Mouse (Mus musculus) urinary bladder, postnatal 14 days (tissue): Measurements from ENCODE around the gene Astn2.

Experiments used
- DNase-seq: peaks from one replicate; pipeline ENCODE4 v3.0.0; 2021; ENCODE audit warnings: low spot score

Gene Astn2

DNA sequence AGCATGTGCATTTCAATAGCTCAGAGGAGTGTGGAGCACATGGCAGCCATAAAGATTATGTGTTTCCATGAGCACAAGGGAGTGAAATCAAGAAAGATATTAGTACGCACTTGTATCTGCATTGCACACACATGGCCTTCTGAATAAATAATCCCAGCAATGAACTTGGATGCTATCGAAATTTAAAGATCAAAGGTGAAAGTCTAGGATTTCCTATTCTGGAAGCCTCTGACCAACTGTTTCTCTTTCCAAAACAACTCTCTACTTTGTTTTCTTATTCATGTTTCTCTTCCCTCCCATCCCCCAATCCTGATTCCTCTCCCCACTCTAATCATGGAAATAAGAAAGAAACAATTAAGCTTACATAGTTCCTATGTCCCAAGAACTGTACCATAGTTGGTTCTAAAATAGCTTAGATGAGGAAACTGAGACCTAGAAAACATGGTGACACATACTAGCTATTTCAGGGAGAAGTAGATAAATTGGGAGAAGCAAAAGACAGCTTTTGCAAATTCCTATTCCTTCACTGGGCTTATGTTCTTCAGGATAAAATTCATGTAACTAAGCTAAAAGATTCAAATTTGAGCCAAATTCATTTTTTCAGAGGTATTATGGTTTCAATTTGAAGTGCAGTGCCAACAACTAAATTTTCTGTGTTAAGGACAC is 872.2 kb downstream of the Astn2 start:
- DNase-seq: no peak

GRCm38 (mm10) chr4:65531621-65532020 is 872.8 kb downstream of the Astn2 start:
- DNase-seq: no peak

- DNase-seq: no peak
Measured at GRCm38 (mm10) chr4:65530901-65531300, 873.5 kb downstream of the Astn2 start.

DNA sequence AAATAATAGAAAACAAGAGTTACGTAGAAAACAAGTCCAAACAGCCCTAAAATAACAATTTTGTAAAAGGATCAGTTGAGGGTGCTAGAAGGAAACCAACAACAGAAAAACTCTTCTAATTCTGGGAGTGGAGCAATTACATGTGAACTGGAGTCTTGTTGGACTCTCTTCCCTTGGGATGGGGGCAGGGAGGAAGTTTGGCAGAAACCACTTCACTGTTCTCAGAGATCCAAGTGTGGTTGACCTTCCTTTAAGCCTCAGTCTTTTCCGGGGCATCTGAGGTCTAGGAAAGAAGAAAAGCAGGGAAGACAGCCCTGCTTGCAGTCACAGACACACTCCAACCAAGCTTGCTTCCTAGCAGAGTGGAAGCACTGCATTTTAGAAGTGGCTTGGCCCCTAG is 896.3 kb downstream of the Astn2 start:
- no peak for DNase-seq

GRCm38 (mm10) chr4:65506870-65507269 is 897.5 kb downstream of the Astn2 start:
- DNase-seq: no peak

DNA sequence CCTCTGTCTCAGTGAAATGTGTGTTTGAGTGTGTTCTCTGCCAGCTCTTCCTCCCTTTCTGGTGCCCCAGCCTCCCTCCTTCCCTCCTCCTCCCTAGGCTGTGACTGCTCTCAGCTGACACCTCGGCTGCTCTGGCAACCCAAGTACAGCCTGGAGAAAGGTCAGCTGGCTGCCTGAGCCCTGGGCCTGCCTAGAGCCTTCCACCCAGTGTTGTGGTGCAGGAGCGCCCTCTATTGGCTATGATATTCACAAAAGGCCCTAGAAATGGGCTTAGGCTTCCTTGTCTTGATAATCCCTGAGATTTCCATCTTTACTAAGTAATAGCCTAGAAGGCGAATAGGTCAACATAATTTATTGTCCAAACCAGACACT is 908.0 kb downstream of the Astn2 start:
- DNase-seq: peak; percentile 90

DNA sequence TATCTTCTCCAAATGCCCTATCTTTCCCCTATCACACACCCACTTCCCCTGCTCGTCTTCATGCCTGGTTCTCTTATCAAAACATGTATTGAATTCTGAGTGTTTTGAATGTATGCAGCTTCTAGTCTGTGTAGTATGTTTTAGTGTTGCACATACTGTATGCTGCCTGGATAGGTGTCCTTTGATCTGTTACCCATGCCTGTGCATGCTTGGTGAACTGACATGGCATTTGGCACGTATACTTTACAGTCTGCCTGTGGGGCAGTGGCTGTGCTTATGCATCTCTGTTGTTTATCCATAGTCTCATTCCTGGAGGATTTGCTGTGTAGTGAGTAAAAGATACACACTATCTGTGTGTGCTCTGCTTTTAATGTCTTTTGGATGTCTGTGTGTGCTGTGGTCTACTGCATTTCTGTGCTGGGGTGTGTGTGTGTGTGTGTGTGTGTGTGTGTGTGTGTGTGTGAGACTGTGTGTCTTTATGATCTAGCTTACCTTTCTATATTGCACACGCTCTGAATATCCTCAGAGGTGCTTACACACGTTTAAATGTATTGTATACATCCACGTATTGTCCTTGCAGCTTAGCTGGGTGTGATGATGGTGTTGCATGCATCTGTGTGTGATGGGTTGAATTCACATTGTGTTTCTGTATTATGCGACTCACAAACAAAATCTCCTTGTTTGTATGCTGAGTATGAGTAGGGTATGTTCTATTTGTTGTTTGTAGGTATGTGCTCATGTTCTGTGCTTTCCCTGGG is 908.5 kb downstream of the Astn2 start:
- DNase-seq: no peak

GRCm38 (mm10) chr4:65491541-65491940 is 912.9 kb downstream of the Astn2 start:
- DNase-seq: no peak

DNA sequence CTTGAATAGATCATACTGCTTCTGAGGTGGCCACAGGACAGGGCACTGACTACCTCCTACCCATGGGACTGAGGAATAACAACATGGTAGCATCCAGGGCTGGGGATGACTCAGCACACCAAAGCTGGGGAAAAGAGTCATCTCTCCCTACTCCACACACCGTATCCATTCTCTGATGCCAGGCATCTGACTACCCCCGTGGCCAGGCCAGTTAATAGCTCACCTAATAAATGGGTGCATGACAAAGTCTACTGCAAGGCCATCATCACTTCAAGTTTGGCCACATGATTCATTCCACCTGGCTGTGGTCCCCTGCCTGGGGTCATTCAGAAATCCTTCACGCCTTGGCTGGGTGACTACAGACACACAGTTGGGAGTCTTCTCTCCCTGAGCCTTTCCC is 914.7 kb downstream of the Astn2 start:
- DNase-seq: no peak

DNA sequence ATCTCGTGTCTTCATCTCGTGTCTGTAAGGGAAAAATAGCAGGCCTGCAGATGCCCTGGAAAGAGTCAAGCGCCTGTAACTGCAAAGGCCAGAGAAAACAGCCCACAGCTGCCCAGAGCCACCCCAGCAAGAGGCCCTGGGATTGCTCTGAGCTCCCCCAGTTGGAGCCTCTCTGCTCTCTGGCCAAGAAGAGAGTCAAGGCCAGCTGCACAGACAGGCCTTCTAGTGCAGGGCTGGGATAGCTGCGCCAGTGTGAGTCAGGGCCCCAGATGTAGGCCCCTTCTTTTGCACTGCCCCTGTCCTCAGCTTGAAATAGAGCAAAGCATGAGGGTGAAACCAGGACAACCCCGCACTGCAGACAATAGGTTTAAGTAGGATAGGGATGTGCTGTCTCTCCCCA is 922.8 kb downstream of the Astn2 start:
- DNase-seq: peak; percentile 20

DNA sequence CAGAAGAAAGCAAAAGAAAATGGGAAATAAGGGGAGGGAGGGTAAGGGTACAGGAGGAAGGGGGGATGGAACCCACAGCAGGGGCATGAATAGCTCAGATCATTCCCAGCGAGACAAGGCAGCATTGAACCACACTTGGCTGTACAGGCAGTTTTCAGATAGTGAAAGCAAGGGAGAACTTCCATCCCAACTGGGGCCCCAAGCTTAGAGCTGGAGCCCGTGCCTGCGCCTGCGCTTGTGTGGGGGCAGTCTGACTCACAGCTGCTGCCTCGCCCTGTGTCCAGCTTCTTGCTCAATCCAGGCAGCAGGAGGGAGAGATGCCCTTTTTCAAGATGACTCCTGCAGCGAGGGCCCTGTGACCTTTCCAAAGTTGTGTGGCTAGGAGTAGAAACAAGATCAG is 927.3 kb downstream of the Astn2 start:
- DNase-seq: peak; percentile 75

- no peak for DNase-seq
Measured at GRCm38 (mm10) chr4:65475925-65476560, 928.4 kb downstream of the Astn2 start.

DNA sequence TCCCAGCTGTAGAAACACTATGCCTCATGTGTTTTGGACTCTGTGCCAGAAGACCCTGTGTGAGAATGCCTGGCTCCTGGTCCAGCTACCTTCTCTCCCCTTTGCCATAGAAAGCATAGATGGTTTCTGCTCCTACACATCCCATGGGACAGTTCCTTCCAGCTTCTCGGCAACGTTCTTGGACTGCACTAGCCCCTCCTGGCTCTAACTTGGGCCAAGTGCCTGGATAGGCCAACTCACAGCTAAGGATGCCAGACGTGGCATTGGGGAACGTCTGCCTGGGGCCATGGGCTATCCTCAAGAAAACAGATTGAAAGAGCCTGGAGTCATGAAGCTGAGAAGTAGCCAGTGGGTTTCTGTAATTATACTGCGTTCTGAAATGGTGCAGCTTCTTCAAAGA is 931.3 kb downstream of the Astn2 start:
- no peak for DNase-seq

DNA sequence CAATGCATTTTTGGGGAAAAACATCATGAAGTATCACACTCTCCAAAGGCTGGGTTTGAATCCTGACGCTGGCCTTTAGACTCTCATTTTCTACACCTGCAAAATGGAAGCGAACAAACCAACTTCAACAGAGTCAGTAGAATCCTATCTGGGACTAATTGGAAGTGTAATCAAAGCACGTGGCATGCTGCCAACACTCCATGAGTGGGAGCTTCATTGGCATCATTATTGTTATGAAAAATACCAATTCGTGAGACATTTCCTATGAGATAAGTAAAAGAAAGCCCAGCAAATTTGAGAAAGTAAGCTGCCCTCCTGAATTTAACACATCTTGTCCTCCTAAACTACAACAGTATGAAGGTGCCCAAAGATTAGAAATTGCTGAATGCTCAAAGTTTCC is 955.2 kb downstream of the Astn2 start:
- no peak for DNase-seq

DNA sequence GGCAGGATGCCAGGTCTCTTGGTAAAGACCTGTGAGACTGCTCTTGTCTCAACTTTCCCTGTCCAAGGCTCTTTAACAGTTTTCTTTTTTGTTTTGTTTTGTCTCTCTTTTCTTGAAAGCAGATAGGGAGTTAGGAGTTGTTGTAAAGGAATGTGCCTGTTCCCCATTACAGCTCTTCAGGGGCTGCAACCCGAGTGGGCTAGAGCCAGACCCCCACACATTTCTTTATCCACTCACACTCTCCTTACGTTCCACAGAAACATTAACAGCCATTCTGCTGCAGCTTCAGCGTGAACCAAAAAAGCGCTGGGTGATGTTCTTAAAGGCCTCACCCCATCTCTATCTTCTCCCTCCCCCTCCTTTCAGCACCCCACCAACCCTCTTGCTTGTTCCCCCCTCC is 962.7 kb downstream of the Astn2 start:
- no peak for DNase-seq

GRCm38 (mm10) chr4:65430804-65431203 is 973.6 kb downstream of the Astn2 start:
- no peak for DNase-seq

- DNase-seq: no peak
Measured at GRCm38 (mm10) chr4:65427480-65427879, 976.9 kb downstream of the Astn2 start.

DNA sequence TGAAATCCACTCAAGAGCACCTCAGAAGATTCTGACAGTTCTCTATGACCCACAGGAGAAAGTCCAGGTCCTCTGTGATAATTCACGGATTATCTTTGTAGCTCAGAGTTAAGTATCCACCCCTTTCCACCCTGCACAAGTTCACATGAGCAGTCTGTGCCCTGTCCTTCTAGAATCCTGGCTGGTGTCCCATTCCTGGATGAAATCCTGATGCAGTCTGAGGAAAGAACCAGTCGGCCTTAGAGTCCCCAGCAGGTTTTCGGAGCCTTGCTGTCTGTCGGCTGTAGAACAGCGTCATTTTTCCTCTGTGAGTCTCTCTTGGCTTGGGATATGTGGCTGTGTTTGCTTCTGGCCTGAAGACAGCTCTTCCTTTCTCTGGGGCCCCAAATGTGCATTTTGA is 978.0 kb downstream of the Astn2 start:
- DNase-seq: peak; percentile 24

GRCm38 (mm10) chr4:65423068-65423625 is 981.3 kb downstream of the Astn2 start:
- DNase-seq: no peak

DNA sequence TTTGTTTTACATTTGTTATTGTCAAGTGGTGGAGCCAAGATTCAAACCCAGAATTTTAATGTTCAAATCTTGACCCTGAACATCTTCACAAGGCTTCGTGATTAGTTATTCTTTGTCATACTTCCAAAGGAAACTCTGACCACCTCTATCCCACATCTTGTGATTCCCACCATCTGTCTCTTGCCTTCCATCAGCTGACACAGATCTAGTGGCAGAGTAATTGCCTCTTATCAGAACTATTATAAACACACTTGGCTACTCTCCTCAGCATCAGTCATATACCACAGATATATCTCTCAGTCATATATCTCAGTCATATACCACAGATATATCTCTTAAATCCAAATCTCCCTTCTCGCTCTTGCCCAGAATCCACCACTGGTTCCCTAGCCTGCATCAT is 983.1 kb downstream of the Astn2 start:
- no peak for DNase-seq

DNA sequence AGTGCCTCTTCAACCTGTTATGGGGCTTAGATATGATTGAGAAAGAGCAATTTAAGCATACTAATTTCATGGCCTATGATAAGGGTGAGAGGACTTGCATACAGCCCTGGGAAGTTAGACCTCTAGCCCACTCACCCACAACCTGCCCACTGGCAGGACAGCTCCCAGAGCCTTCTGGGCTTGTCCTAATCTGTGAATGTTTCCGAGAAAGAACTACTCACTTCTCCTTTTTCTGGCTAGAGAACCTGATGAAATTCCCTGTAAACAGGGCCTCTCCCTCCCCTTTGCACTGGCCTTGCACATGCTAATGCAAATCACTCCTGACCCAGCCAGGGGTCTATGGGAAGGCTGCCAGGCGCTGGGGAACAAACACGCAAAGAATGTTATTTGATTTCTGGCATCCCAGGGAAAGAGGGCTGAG is 983.9 kb downstream of the Astn2 start:
- peak; percentile 32 for DNase-seq

DNA sequence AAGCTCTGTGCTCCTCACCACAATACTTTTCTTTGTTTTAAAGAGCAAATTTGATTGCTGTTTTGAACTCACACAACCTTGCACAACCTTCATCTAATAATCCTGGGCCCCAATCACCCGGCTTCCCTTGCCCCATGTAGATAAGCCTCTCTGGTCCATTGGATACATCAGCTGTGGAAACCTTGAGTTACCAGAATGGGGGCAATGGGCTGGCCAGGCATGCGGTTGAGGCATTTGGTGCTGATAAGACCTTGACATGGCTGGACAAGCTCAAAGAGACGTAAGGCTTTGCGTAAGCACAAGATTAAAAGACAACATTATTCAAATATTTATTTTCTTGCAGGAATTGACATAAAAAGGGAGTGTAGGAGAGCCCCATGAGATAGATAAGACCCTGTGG is 988.9 kb downstream of the Astn2 start:
- peak; percentile 41 for DNase-seq
